Mouse (Mus musculus) thymus, postnatal 4 days (tissue): ENCODE measurements around the gene Slc44a1.
A peak's percentile ranks its signal among the peaks of the same experiment; 100 is the strongest.

Experiments used
- DNase-seq: peaks from one replicate; pipeline ENCODE4 v3.0.0; 2021

Gene Slc44a1

DNA sequence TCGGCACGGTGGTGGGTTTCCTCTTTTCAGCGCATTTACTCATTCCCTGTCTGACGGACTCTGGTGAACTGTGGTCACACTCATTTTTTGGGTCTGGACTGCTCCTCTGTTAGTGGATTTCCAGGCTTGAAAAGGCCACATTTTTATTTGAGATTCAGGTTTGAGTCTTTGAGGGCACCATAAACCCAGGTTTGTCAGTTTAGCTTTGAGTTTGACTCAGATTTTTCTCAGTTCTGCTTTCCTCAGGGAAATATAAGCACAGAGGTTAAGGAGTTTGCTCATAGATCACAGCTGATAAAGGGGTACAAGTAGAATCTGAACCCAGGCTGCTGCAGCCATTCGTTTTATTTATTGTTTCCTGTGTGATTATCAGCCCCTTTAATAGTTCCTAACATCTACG, 180.9 kb downstream of the Slc44a1 start:
- no peak for DNase-seq

DNA sequence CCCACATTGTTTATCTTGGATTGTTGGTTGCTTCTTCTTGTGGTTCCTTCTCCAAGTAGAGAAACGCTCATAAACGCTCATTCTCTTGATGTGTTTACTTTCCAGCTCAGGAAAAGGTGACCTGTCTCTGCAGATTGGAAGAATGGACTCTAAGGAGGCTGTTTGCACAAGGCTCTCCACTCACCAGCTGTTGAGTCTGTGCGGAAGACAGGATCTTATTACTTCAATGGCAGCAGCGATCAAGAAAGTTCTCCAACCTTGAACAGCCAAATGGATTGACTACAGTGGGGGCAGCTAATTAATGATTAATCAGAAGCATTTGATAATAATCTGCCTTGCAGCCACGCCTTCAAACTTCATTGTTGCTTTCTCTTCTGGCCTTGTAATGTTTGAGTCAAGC, 181.3 kb downstream of the Slc44a1 start:
- no peak for DNase-seq

DNA sequence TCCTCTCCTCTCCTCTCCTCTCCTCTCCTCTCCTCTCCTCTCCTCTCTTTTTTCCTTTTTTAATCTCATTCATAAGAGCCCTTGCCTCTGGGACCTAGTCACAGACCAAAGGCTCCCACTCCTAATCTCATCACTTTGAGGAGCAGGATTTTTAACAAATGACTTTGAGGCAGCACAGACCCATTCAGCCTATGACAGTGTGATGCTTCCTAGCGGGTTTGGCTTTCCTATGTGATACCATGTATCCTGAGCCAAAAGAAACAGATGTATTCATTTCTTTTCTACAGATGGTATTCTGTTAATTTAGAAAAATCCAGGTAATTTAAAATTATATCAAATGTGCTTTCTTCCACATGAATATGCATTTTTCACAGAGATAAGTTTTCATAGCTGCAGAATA, 183.5 kb downstream of the Slc44a1 start:
- DNase-seq = no peak

DNA sequence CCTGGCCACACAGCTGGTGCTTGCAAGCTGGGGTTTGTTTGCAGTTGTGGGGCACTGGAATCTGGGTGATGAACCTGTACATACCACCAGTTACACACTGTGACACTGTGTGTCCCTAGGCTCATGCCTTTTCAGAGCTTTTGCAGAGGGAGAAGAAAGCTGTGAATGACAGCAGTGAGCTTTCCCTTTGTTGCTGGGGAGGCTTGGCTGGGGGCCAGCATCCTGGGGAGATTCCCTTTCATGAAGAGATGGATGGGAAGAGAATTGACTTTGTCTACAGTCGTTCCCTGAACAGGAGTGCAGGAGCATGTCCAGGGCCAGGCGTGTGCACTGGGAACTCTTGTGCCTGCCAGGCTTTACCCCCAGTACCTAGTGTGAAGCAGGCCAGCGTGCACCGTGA, 184.6 kb downstream of the Slc44a1 start:
- no peak for DNase-seq

DNA sequence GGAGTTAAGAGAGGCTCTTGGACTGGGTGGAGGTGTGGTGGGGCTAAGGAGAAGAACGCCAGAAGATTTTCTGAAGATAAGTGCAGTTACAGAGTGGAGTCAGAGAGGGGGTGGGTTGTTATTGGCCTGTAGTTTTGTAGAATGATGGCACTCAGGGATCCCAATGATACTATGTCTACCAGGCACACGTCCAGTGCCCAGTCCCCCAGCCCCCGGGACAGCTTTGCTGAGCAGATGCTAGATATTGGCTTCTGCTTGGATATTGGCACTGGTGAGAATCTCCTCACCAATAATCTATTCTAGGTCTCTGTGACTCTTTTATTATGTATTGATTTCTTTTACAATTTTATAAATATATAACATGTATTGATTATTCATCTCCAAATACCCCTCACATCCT, 185.1 kb downstream of the Slc44a1 start:
- no peak for DNase-seq

DNA sequence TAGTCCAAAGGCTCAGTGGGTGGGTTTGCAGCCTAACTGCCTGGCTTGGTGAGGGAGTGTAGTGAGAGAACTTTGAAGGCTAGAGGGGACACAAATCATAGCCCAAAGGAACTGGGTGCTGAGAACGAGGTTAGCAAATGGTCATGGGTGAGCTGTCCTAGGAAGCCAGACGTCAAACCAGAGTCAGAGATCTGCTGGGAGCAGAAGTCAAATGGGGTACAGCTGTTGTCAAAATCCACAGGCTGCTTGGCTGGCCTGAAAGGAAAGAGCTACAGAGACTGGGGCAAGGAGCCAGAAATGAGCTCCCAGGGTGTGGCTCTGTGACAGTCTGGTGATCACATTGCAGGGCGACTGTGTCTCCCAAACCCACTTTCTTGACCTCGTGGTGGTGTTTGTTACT, 188.7 kb downstream of the Slc44a1 start:
- no peak for DNase-seq

DNA sequence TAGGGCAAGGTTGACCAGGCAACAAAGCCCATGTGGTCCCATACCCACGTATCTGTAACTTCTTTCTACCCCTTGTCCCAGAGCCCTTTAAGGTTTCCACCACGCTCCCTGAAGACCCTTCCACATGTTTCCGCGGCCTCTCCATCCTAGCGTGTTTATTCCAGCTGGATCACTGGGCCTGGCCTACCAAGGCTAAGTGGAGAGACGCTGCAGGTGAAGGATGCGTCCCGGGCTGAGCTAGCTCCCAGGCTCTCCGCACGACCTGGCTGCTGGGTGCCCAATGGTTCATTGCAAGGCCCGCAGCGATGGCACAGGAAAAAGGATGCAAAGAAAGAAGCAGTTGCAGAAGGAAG, 190.7 kb downstream of the Slc44a1 start:
- no peak for DNase-seq

DNA sequence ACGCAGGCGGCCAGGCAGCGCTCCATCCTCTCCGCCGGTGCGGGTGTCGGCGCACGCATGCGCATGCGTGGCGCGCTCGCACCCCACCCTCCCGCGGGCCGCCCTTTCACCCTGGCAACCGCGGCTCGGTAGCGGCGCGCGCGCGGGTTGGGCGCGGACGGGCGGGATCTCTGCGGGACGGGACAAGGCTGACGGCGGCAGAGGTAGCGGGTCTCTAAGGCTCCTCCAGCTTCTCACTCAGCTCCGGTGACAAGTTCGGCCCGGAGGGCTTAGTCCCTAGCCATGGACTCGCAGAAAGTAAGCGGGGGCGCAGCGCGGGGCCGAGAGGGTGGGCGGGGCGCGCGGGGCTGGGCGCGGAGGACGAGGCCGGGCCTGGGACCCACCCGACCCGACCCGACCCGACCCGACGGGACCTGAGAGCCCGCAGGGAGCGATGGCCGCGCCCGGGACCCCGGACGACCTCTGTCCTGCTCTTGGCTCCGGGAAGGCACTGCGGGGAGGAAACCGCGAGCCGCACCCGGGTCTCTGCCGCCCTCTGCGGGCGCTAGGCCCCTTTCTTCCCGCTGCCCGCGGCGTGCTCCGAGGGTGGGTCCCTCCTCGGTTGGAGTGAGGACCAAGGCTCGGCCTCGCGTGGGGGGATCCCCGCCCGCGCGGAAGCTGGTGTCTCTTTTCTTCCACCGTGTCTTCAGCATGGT, 191.2 kb downstream of the Slc44a1 start, which contains the start of gene Fsd1l:
TSS of gene Fsd1l (plus strand) at position 156 of the 695 bp plus-strand sequence.
- peak; percentile 78 for DNase-seq

DNA sequence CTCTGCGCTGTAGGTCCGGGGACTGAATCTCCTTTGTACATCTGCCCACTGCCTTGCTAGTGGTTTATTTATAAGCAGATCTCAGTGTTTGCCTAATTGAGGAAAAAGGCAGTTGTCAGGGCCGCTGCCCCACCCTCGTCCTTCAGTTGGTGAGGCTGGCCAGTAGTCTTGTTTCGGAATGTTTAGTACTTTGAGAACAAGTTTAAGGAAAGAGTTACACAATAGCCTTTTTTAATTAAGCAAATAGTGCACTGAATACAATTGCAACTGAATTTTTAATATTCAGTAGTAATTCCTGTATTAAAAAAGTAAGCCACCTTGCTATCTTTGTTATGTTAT, 191.8 kb downstream of the Slc44a1 start:
- DNase-seq = no peak

DNA sequence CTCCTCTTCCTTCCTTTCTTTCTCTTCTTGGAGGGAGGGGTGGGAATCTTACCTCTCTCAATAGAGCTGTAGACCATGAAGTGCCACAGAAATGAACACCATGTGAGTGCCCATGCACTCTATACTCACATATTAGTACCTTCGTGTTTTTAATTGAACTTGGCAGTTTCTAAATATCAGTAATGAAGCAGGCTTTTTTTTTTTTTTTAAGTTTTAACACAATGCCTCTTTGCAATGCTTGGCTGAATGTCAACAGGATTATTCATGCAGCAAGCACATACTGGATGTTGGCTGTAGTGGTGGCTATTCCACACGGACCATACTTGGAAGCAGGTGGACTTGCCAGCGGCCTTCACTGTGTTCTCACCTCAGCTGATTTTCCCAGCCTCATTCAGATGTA, 195.1 kb downstream of the Slc44a1 start:
- DNase-seq = no peak

DNA sequence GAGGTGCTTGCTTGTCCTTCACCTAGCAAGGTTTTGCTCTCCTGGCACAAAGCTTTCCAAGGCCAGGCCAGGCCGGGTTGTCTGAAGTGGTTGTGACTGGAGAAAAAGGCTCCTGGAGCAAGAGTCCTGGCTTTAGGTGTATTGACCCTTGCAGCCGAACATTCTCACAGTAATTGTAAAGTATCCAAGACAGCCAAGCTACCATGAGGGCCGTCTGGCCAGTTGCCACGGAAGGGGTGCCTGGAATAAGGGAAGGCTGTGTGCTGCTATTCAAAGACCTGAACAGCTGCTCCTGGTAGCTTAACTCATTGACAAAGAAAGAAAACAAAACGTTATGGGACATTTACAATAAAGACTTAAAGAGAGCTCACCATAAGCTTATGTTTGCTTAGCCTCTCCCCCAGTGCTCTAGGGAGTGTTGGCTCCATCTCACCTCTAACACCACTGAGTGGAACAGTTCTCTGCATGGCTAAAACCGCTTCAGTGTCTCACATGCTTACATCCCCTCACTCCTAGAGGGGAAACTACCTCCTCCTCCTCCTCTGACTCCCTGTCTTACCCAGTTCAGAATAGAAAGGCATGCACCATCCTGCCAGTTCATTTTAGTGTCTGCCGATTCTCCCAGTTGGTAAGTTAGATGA, 197.2 kb downstream of the Slc44a1 start:
- DNase-seq = no peak

DNA sequence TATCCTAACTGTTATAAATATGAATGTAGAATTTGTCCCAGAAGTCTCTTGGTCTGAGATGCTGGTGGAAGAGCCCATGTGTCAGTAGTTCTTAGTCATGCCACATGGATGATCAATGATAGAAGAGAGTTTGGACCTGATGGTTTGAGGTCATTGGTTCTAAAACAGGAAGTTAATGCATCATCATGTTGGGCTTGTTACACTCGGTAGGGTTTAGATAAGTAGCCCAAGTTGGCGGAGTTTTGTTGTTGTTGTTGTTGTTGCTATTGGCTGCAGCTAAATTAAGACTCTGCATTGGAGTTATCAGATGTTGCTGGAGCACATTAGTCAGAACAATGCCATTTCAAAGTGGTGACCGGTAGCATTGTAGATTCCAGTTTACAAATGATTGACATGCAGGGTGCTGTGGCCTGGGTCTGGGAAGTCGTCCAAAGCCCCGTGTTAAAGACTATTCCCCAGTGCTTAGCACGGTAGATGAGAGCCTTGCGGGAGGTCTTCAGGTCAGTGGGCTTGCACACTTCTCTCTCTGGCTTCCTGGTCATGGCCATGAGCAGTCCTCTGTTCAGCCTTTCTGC, 198.4 kb downstream of the Slc44a1 start:
- DNase-seq = no peak

DNA sequence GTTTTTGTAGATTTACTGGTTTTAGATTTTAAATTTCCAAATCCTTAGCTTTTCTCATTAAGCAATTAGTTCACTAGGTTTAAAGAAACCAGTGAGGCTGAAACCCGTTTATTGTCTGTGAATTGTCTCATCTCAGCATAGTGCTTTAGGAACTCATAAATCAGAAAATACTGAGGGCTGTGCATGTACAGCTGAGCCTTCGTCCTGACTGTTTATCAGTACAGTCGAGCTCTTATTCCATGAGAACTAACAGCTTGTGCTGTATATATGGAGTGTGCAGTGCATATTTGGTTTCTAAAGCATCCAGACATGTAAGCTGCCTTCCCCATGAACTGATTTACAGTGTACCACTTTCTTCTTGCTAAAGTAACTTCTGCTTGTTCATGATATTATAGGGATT, 217.8 kb downstream of the Slc44a1 start:
- DNase-seq = no peak

DNA sequence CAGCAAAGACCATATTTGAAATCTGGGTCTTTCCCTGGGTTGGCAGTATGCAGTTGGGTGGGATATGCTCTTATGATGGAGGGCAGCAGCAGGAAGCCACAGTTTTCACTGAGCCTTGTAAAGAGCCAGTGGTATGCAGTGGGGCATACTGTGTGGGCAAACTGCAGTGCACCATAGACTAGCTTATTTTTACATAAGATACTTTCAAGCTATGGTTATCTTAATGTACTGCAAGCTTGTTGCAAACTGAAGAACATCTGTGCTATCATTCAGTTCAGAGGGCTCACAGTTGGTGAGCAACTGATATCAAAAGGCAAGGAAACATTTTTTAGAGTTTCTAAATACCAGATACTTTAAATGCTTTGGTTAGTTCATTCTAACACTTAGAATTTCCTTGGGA, 220.5 kb downstream of the Slc44a1 start:
- no peak for DNase-seq
